Mouse (Mus musculus): Measurements from ENCODE around the gene Cadm3. TPM values are rescaled to one million over a fixed set of nuclear protein-coding genes. Genes with fewer than 3 reads are reported as not detected.

The Cadm3 gene
- total RNA-seq, 1 experiment = 0.85 TPM

DNA sequence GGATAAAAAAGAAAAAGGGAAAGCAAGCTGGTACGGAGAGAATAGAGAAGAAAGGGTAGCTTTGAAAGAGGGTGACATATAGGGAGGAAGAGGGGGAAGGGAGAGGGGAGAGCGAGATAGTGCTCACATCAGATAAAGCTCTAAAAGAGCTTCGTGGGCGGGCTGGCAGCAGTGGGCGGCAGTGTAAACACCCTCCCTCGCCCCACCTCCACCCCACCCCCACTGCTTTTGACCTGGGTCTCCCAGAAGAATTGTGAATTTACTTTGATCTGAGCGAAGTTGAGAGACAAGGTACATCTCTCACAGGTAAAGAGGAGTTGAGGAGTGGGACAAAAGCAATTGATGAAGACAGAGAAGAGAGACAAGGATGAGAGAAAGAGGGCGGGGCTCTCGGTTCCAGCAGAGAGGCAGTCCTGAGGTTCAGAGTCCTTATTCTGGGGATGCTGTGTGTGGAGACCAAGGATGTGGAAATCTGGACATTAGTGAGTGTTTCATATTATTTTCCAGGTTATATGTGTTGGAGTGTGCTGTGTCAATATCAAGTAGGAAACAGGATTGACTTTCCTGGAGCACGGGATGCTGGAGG is 17.0 kb downstream of the Cadm3 start, which contains the start of gene Aim2:
Aim2 (plus strand) TSS at position 508 of the 586 bp plus-strand sequence.
- H3K27ac ChIP-seq (ENCODE audit: insufficient read depth, low read depth, low read length, poor library complexity, severe bottlenecking) = no peak within 1 kb of the TSS
- no peak for DNase-seq (ENCODE audit: low read depth, low spot score)
- H3K9me3 ChIP-seq (ENCODE audit: control insufficient read depth, insufficient read depth, low read depth, low read length) = no peaks in the 10 kb centered on the region
- no peaks in the 10 kb centered on the region for H3K36me3 ChIP-seq (ENCODE audit: control insufficient read depth, insufficient read depth, low read length, poor library complexity, severe bottlenecking)
- in situ Hi-C loops (cut with MboI; ENCODE audit: low sequenced_read_pairs in 2 of 2, unreplicated experiment in 2 of 2) = no loop called here
- H3K4me3 ChIP-seq (ENCODE audit: insufficient read depth in 1 of 2, low read depth in 1 of 2, low read length in 2 of 2, poor library complexity in 1 of 2, severe bottlenecking in 1 of 2) = peak within 1 kb of the TSS in 1 of 2 experiments; percentile 30; a peak in 1 of 4 replicates
- no peak within 1 kb of the TSS for H3K9ac ChIP-seq (ENCODE audit: insufficient read depth, low read depth, low read length, poor library complexity, severe bottlenecking)
- peaks cover 5 to 16% of the 10 kb centered on the region in 2 experiments; a peak in 3 of 4 replicates for H3K4me1 ChIP-seq (ENCODE audit: control insufficient read depth in 2 of 2, insufficient read depth in 2 of 2, low read length in 2 of 2, poor library complexity in 1 of 2)
- TF ChIP-seq ZNF384 (IDR thresholded peaks at IDR 0.05; ENCODE audit: low read depth, low read length) = no peak
- no peak for TF ChIP-seq ZC3H11A (IDR thresholded peaks at IDR 0.05; ENCODE audit: borderline replicate concordance, low read depth, low read length)
- no peak for TF ChIP-seq CHD2 (IDR thresholded peaks at IDR 0.05; ENCODE audit: low read depth, low read length)
- TF ChIP-seq MAFK (IDR thresholded peaks at IDR 0.05; ENCODE audit: insufficient read depth, low read depth, low read length) = no peak
- TF ChIP-seq HCFC1 (IDR thresholded peaks at IDR 0.05; ENCODE audit: borderline replicate concordance, insufficient read depth, low read length) = no peak

DNA sequence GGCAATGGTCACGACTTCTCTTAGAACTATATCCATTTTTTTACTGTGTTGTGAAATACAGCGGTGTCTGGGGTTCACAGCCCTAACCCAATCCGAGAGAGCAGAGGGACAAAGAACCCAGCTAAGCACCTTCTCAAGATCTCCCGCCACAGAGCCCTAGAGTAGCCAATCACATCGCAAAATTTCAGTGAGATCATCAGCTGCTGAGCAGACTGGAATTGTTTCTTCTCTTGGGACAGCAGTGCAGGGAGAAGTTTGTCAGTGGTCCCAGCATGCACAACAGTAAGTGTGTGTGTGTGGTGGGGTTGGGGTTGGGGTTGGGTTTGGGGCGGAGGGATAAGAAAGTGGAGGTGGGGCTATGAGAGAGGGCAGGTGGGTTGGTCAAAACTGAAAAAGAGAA is 17.5 kb downstream of the Cadm3 start:
- no peak overlapping the region for H3K9ac ChIP-seq (ENCODE audit: insufficient read depth, low read depth, low read length, poor library complexity, severe bottlenecking)
- no peak for TF ChIP-seq HCFC1 (IDR thresholded peaks at IDR 0.05; ENCODE audit: borderline replicate concordance, insufficient read depth, low read length)
- TF ChIP-seq ZC3H11A (IDR thresholded peaks at IDR 0.05; ENCODE audit: borderline replicate concordance, low read depth, low read length) = no peak
- TF ChIP-seq CHD2 (IDR thresholded peaks at IDR 0.05; ENCODE audit: low read depth, low read length) = peak; percentile 93
- H3K4me3 ChIP-seq (ENCODE audit: insufficient read depth in 1 of 2, low read depth in 1 of 2, low read length in 2 of 2, poor library complexity in 1 of 2, severe bottlenecking in 1 of 2) = peak overlapping the region in 1 of 2 experiments; percentile 30; a peak in 1 of 4 replicates

DNA sequence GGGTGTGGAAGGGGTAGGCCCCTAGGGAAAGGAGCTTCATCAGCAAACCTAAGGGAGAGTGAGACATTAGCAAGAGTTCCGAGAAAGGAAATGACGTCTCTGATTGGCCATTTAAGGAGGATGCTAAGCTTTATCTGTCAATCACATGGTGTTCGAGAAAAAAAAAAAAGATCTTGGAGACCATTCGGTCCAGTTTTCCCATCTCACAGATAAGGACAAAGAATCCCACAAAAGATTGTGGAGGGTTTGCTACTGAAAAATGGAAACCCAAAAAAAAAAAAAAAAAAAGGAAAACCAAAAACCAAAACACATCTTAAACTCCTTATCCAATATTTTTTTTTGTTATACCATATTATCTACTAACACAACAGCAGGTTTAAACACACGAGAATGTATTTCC is 18.3 kb downstream of the Cadm3 start:
- Histone ChIP-seq H3K9ac (ENCODE audit: insufficient read depth, low read depth, low read length, poor library complexity, severe bottlenecking) (no peak overlapping the region), H3K36me3 (ENCODE audit: control insufficient read depth, insufficient read depth, low read length, poor library complexity, severe bottlenecking) (no peaks in the 10 kb centered on the region), H3K27ac (ENCODE audit: insufficient read depth, low read depth, low read length, poor library complexity, severe bottlenecking) (no peak overlapping the region), H3K9me3 (ENCODE audit: control insufficient read depth, insufficient read depth, low read depth, low read length) (no peaks in the 10 kb centered on the region), H3K4me3 (ENCODE audit: insufficient read depth in 1 of 2, low read depth in 1 of 2, low read length in 2 of 2, poor library complexity in 1 of 2, severe bottlenecking in 1 of 2) (no peak overlapping the region), H3K4me1 (ENCODE audit: control insufficient read depth in 2 of 2, insufficient read depth in 2 of 2, low read length in 2 of 2, poor library complexity in 1 of 2) (peaks cover 5 to 16% of the 10 kb centered on the region in 2 experiments; a peak in 3 of 4 replicates)
- no peak for DNase-seq (ENCODE audit: low read depth, low spot score)
- in situ Hi-C loops (cut with MboI; ENCODE audit: low sequenced_read_pairs in 2 of 2, unreplicated experiment in 2 of 2) = no loop called here
- TF ChIP-seq MAFK (IDR thresholded peaks at IDR 0.05; ENCODE audit: insufficient read depth, low read depth, low read length) (no peak), ZNF384 (IDR thresholded peaks at IDR 0.05; ENCODE audit: low read depth, low read length) (peak; percentile 80)

More for the DNA sequence above, 17.5 kb downstream of the Cadm3 start:
- in situ Hi-C loops (cut with MboI; ENCODE audit: low sequenced_read_pairs in 2 of 2, unreplicated experiment in 2 of 2) = no loop called here
- Histone ChIP-seq H3K36me3 (ENCODE audit: control insufficient read depth, insufficient read depth, low read length, poor library complexity, severe bottlenecking) (no peaks in the 10 kb centered on the region), H3K9me3 (ENCODE audit: control insufficient read depth, insufficient read depth, low read depth, low read length) (no peaks in the 10 kb centered on the region), H3K4me1 (ENCODE audit: control insufficient read depth in 2 of 2, insufficient read depth in 2 of 2, low read length in 2 of 2, poor library complexity in 1 of 2) (peaks cover 5 to 16% of the 10 kb centered on the region in 2 experiments; a peak in 3 of 4 replicates), H3K27ac (ENCODE audit: insufficient read depth, low read depth, low read length, poor library complexity, severe bottlenecking) (no peak overlapping the region)
- DNase-seq (ENCODE audit: low read depth, low spot score) = peak; percentile 85

- Histone ChIP-seq H3K4me1 (ENCODE audit: control insufficient read depth in 2 of 2, insufficient read depth in 2 of 2, low read length in 2 of 2, poor library complexity in 1 of 2) (peaks cover 5 to 16% of the 10 kb centered on the region in 2 experiments; a peak in 3 of 4 replicates), H3K9ac (ENCODE audit: insufficient read depth, low read depth, low read length, poor library complexity, severe bottlenecking) (no peak overlapping the region), H3K36me3 (ENCODE audit: control insufficient read depth, insufficient read depth, low read length, poor library complexity, severe bottlenecking) (no peaks in the 10 kb centered on the region), H3K27ac (ENCODE audit: insufficient read depth, low read depth, low read length, poor library complexity, severe bottlenecking) (no peak overlapping the region; the same call in 1 of the 2 replicates), H3K4me3 (ENCODE audit: insufficient read depth in 1 of 2, low read depth in 1 of 2, low read length in 2 of 2, poor library complexity in 1 of 2, severe bottlenecking in 1 of 2) (no peak overlapping the region), H3K9me3 (ENCODE audit: control insufficient read depth, insufficient read depth, low read depth, low read length) (no peaks in the 10 kb centered on the region)
- in situ Hi-C loops (cut with MboI; ENCODE audit: low sequenced_read_pairs in 2 of 2, unreplicated experiment in 2 of 2) = no loop called here
- no peak for DNase-seq (ENCODE audit: low read depth, low spot score)
- TF ChIP-seq ZC3H11A (IDR thresholded peaks at IDR 0.05; ENCODE audit: borderline replicate concordance, low read depth, low read length) = no peak
- TF ChIP-seq ZNF384 (IDR thresholded peaks at IDR 0.05; ENCODE audit: low read depth, low read length) = peak; percentile 62; the same call in 1 of the 2 replicates
Observed at GRCm38 (mm10) chr1:173348527-173348926, 19.0 kb downstream of the Cadm3 start.

GRCm38 (mm10) chr1:173345112-173345511 is 22.4 kb downstream of the Cadm3 start:
- in situ Hi-C loops (cut with MboI; ENCODE audit: low sequenced_read_pairs in 2 of 2, unreplicated experiment in 2 of 2) = no loop called here
- no peak for DNase-seq (ENCODE audit: low read depth, low spot score)

More at GRCm38 (mm10) chr1:173345112-173345511, 22.4 kb downstream of the Cadm3 start:
- no peak overlapping the region for H3K4me3 ChIP-seq (ENCODE audit: insufficient read depth in 1 of 2, low read depth in 1 of 2, low read length in 2 of 2, poor library complexity in 1 of 2, severe bottlenecking in 1 of 2)
- TF ChIP-seq ZC3H11A (IDR thresholded peaks at IDR 0.05; ENCODE audit: borderline replicate concordance, low read depth, low read length) = no peak
- TF ChIP-seq HCFC1 (IDR thresholded peaks at IDR 0.05; ENCODE audit: borderline replicate concordance, insufficient read depth, low read length) = no peak
- TF ChIP-seq CHD2 (IDR thresholded peaks at IDR 0.05; ENCODE audit: low read depth, low read length) = no peak
- no peak for TF ChIP-seq ZNF384 (IDR thresholded peaks at IDR 0.05; ENCODE audit: low read depth, low read length)
- TF ChIP-seq MAFK (IDR thresholded peaks at IDR 0.05; ENCODE audit: insufficient read depth, low read depth, low read length) = no peak
- H3K27ac ChIP-seq (ENCODE audit: insufficient read depth, low read depth, low read length, poor library complexity, severe bottlenecking) = no peak overlapping the region
- no peak overlapping the region for H3K9ac ChIP-seq (ENCODE audit: insufficient read depth, low read depth, low read length, poor library complexity, severe bottlenecking)
- no peaks in the 10 kb centered on the region for H3K36me3 ChIP-seq (ENCODE audit: control insufficient read depth, insufficient read depth, low read length, poor library complexity, severe bottlenecking)
- no peaks in the 10 kb centered on the region for H3K9me3 ChIP-seq (ENCODE audit: control insufficient read depth, insufficient read depth, low read depth, low read length)
- H3K4me1 ChIP-seq (ENCODE audit: control insufficient read depth in 2 of 2, insufficient read depth in 2 of 2, low read length in 2 of 2, poor library complexity in 1 of 2) = peaks cover 5 to 13% of the 10 kb centered on the region in 2 experiments; a peak in 3 of 4 replicates

All from ES-E14 (cell line).